Mouse (Mus musculus): ENCODE measurements at regions not wholly inside any gene's neighbourhood (a gene's known extent, or its start where the extent isn't known, plus 50 kb on each side); places are given as distances from the start of the nearest gene placed in this dataset.

DNA sequence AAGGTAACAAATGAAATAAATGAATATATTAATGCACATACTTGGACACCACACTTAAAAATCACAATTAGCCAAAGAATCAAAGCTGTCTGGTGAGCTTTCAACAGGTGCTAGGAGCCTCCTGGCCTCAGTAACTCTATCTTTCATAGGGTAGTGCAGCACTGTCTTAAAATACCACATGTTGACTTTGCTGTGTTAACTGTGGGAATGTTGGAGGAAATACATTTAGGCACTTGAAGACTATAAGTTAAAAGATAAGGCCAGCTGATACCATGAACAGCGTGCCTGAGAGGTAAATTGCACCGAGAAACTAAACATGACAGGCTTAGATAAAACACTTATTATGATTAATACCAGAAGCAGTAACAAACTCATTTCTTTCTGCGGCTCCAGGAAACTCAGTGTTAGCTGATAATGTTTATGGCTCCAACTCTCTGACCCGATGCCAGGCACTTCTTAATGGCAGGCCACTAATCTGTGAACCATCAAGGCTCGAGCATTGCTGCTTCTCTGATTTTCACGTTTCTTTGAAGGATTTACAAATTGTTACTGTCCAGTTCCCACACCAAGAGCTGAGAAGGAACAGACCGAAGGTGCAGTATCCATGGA, 343.8 kb upstream of the Fam241a start:
- TF ChIP-seq CTCF (IDR thresholded peaks at IDR 0.05; ENCODE audit: low read depth) (no peak), EP300 (optimal IDR thresholded peaks at IDR 0.05) (no peak)

All from stomach, postnatal 0 days (tissue).